Mouse (Mus musculus): ENCODE data around the gene Rasal1. TPM values are rescaled to one million over a fixed set of nuclear protein-coding genes. Genes with fewer than 3 reads are reported as not detected.

Gene Rasal1
- polyA plus RNA-seq (2012; rRNA removed), result 20.0 and 20.9 TPM in 2 replicates

GRCm38 (mm10) chr5:120648569-120649373, at the start of gene Rasal1:
Gene Rasal1, plus strand, starts transcription at chr5:120648812.
- TF ChIP-seq CTCF (IDR thresholded peaks at IDR 0.05; ENCODE audit: control insufficient read depth, insufficient read depth, insufficient replicate concordance, low read depth, low read length), result peak; percentile 40; the same call in 1 of the 2 replicates
- TF ChIP-seq POLR2A (IDR thresholded peaks at IDR 0.05; ENCODE audit: control insufficient read depth, low read depth, low read length), result no peak
- Histone ChIP-seq H3K27me3 (ENCODE audit: control insufficient read depth, insufficient read depth, low read length) (no peaks in the 10 kb centered on the region), H3K36me3 (ENCODE audit: control insufficient read depth, insufficient read depth, low read length) (no peaks in the 10 kb centered on the region), H3K4me3 (ENCODE audit: control insufficient read depth, low read depth, low read length) (peak within 1 kb of the TSS; percentile 62), H3K27ac (ENCODE audit: control insufficient read depth, insufficient read depth, low read depth, low read length) (no peak within 1 kb of the TSS), H3K4me1 (ENCODE audit: control insufficient read depth, insufficient read depth, low read length) (peaks cover 4% of the 10 kb centered on the region)

GRCm38 (mm10) chr5:120599625-120600024, 49.0 kb upstream of the Rasal1 start:
- TF ChIP-seq POLR2A (IDR thresholded peaks at IDR 0.05; ENCODE audit: control insufficient read depth, low read depth, low read length) (no peak), CTCF (IDR thresholded peaks at IDR 0.05; ENCODE audit: control insufficient read depth, insufficient read depth, insufficient replicate concordance, low read depth, low read length) (no peak)
- no peak overlapping the region for H3K4me3 ChIP-seq (ENCODE audit: control insufficient read depth, low read depth, low read length)
- H3K27me3 ChIP-seq (ENCODE audit: control insufficient read depth, insufficient read depth, low read length), result no peaks in the 10 kb centered on the region

GRCm38 (mm10) chr5:120600946-120601668, 47.5 kb upstream of the Rasal1 start:
- Histone ChIP-seq H3K36me3 (ENCODE audit: control insufficient read depth, insufficient read depth, low read length) (no peaks in the 10 kb centered on the region), H3K27me3 (ENCODE audit: control insufficient read depth, insufficient read depth, low read length) (no peaks in the 10 kb centered on the region), H3K4me3 (ENCODE audit: control insufficient read depth, low read depth, low read length) (no peak overlapping the region), H3K4me1 (ENCODE audit: control insufficient read depth, insufficient read depth, low read length) (peaks cover 8% of the 10 kb centered on the region), H3K27ac (ENCODE audit: control insufficient read depth, insufficient read depth, low read depth, low read length) (no peak overlapping the region)
- TF ChIP-seq POLR2A (IDR thresholded peaks at IDR 0.05; ENCODE audit: control insufficient read depth, low read depth, low read length) (no peak), CTCF (IDR thresholded peaks at IDR 0.05; ENCODE audit: control insufficient read depth, insufficient read depth, insufficient replicate concordance, low read depth, low read length) (peak; percentile 72; the same call in 1 of the 2 replicates)

More at GRCm38 (mm10) chr5:120599625-120600024, 49.0 kb upstream of the Rasal1 start:
- H3K36me3 ChIP-seq (ENCODE audit: control insufficient read depth, insufficient read depth, low read length), result no peaks in the 10 kb centered on the region
- no peak overlapping the region for H3K27ac ChIP-seq (ENCODE audit: control insufficient read depth, insufficient read depth, low read depth, low read length)
- H3K4me1 ChIP-seq (ENCODE audit: control insufficient read depth, insufficient read depth, low read length), result no peaks in the 10 kb centered on the region; the same call in 1 of the 2 replicates

GRCm38 (mm10) chr5:120602210-120602609, 46.4 kb upstream of the Rasal1 start:
- peaks cover 18% of the 10 kb centered on the region for H3K4me1 ChIP-seq (ENCODE audit: control insufficient read depth, insufficient read depth, low read length)
- no peaks in the 10 kb centered on the region for H3K36me3 ChIP-seq (ENCODE audit: control insufficient read depth, insufficient read depth, low read length)
- H3K27me3 ChIP-seq (ENCODE audit: control insufficient read depth, insufficient read depth, low read length), result no peaks in the 10 kb centered on the region
- H3K27ac ChIP-seq (ENCODE audit: control insufficient read depth, insufficient read depth, low read depth, low read length), result no peak overlapping the region
- no peak overlapping the region for H3K4me3 ChIP-seq (ENCODE audit: control insufficient read depth, low read depth, low read length)
- no peak for TF ChIP-seq CTCF (IDR thresholded peaks at IDR 0.05; ENCODE audit: control insufficient read depth, insufficient read depth, insufficient replicate concordance, low read depth, low read length)
- no peak for TF ChIP-seq POLR2A (IDR thresholded peaks at IDR 0.05; ENCODE audit: control insufficient read depth, low read depth, low read length)

GRCm38 (mm10) chr5:120603515-120603914, 45.1 kb upstream of the Rasal1 start:
- Histone ChIP-seq H3K27me3 (ENCODE audit: control insufficient read depth, insufficient read depth, low read length) (no peaks in the 10 kb centered on the region), H3K4me1 (ENCODE audit: control insufficient read depth, insufficient read depth, low read length) (peaks cover 21% of the 10 kb centered on the region), H3K4me3 (ENCODE audit: control insufficient read depth, low read depth, low read length) (no peak overlapping the region), H3K27ac (ENCODE audit: control insufficient read depth, insufficient read depth, low read depth, low read length) (no peak overlapping the region), H3K36me3 (ENCODE audit: control insufficient read depth, insufficient read depth, low read length) (no peaks in the 10 kb centered on the region)
- TF ChIP-seq POLR2A (IDR thresholded peaks at IDR 0.05; ENCODE audit: control insufficient read depth, low read depth, low read length) (no peak), CTCF (IDR thresholded peaks at IDR 0.05; ENCODE audit: control insufficient read depth, insufficient read depth, insufficient replicate concordance, low read depth, low read length) (no peak)

GRCm38 (mm10) chr5:120604839-120605238, 43.8 kb upstream of the Rasal1 start:
- Histone ChIP-seq H3K27me3 (ENCODE audit: control insufficient read depth, insufficient read depth, low read length) (no peaks in the 10 kb centered on the region), H3K36me3 (ENCODE audit: control insufficient read depth, insufficient read depth, low read length) (no peaks in the 10 kb centered on the region), H3K4me3 (ENCODE audit: control insufficient read depth, low read depth, low read length) (no peak overlapping the region), H3K27ac (ENCODE audit: control insufficient read depth, insufficient read depth, low read depth, low read length) (no peak overlapping the region), H3K4me1 (ENCODE audit: control insufficient read depth, insufficient read depth, low read length) (peaks cover 21% of the 10 kb centered on the region)
- TF ChIP-seq CTCF (IDR thresholded peaks at IDR 0.05; ENCODE audit: control insufficient read depth, insufficient read depth, insufficient replicate concordance, low read depth, low read length), result peak; percentile 49; the same call in 1 of the 2 replicates
- no peak for TF ChIP-seq POLR2A (IDR thresholded peaks at IDR 0.05; ENCODE audit: control insufficient read depth, low read depth, low read length)

- Histone ChIP-seq H3K4me3 (ENCODE audit: control insufficient read depth, low read depth, low read length) (peak overlapping the region; percentile 25; the same call in 1 of the 2 replicates), H3K4me1 (ENCODE audit: control insufficient read depth, insufficient read depth, low read length) (peaks cover 21% of the 10 kb centered on the region), H3K27ac (ENCODE audit: control insufficient read depth, insufficient read depth, low read depth, low read length) (no peak overlapping the region), H3K36me3 (ENCODE audit: control insufficient read depth, insufficient read depth, low read length) (no peaks in the 10 kb centered on the region), H3K27me3 (ENCODE audit: control insufficient read depth, insufficient read depth, low read length) (no peaks in the 10 kb centered on the region)
- TF ChIP-seq CTCF (IDR thresholded peaks at IDR 0.05; ENCODE audit: control insufficient read depth, insufficient read depth, insufficient replicate concordance, low read depth, low read length) (no peak), POLR2A (IDR thresholded peaks at IDR 0.05; ENCODE audit: control insufficient read depth, low read depth, low read length) (no peak)
Observed at GRCm38 (mm10) chr5:120605241-120605661, 43.4 kb upstream of the Rasal1 start.
